Mouse (Mus musculus): Measurements from ENCODE around the gene Rock2. TPM values are rescaled to one million over a fixed set of nuclear protein-coding genes. Genes with fewer than 3 reads are reported as not detected.
A peak's percentile ranks its signal among the peaks of the same experiment; 100 is the strongest.

The Rock2 gene
- polyA plus RNA-seq, 1 experiment from 2014 or later: 13.7 TPM

DNA sequence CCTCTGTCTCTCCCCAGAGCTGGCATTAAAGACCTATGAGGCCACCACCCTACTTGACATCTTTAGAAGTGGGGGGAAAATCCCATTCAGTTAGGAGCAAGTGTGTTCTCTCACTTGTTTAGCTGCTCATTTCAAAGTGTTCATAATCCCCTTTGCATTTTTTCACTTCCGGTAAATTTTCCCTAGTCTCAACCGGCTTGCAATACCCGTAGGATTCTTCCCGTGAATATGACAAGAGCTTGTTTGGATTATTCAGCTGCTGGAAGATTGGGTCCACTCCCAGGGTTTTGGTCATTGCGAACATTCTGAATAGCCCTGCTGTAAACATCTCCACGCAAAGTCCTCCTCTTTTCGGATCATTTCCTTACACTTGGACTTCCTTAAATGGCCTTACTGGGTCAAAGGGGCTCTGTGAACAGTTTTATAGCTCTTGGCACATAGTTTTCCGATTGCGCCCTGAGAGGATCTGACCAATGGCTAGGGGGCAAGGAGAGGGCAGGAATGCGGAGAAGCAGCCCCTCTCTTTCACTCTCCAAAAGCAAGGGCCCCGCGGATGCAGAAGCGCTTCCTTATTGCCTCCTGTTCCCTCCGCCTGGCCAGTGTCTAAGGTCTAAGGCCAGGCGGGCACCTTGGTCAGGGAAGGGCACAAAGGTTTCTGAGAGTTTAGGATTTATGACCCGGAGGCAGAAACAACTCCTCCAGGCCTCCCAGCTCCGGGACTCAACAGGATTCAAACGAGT, 869 bp upstream of the Rock2 start:
- peak overlapping the region; percentile 72 for H3K4me3 ChIP-seq
- no peaks in the 10 kb centered on the region for H3K27me3 ChIP-seq
- 4% methylated on average over 18 of the region's 18 CpGs for WGBS
- H3K4me2 ChIP-seq: peak overlapping the region; percentile 89
- H3K9me3 ChIP-seq: no peaks in the 10 kb centered on the region
- H3K36me3 ChIP-seq: no peaks in the 10 kb centered on the region
- H3K27ac ChIP-seq (replicated peaks): peak overlapping the region; percentile 93
- H3K9ac ChIP-seq: peak overlapping the region; percentile 95
- ATAC-seq (ENCODE audit: low FRiP score, low read depth): peak; percentile 19; the same call in 1 of the 2 replicates
- H3K4me1 ChIP-seq (replicated peaks): peaks cover 33% of the 10 kb centered on the region

DNA sequence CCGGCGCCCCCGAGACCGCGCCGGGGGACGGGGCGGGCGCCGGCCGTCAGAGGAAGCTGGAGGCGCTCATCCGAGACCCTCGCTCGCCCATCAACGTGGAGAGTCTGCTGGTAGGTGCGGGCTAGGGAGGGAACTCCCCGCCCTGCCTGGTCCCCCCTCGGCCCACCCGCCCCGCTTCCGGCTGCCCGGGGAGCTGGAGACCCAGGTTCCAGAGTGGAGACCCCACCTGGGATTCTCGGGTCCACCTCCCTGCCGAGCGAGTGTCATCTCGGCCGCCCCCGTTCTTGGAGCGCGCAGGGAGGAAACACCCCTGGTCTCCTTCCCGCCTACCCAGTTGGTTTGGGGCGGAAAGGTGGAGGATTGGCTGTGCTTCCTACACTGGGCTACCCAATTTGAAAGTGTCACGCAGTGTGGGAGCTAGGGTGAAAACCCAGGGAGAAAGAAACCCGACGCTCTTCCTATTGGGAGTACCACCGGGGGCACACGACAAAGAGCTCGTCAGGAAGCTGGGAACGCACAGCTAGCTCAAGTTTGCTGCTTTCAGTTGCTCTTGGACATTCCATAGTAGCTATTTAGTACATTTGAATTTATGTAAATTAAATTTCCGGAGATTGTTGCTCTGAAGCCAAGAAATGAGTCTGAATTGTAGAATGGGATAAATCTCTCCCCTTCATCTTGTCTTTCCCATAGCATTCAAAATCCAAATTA, 680 bp downstream of the Rock2 start:
- Histone ChIP-seq H3K9me3 (no peaks in the 10 kb centered on the region), H3K9ac (peak overlapping the region; percentile 95), H3K4me1 (replicated peaks) (peaks cover 35% of the 10 kb centered on the region), H3K27ac (replicated peaks) (peak overlapping the region; percentile 93), H3K4me2 (peak overlapping the region; percentile 89), H3K36me3 (no peaks in the 10 kb centered on the region), H3K27me3 (no peaks in the 10 kb centered on the region), H3K4me3 (peak overlapping the region; percentile 72)
- ATAC-seq (ENCODE audit: low FRiP score, low read depth): peak; percentile 79
- 0% methylated on average over 40 of the region's 41 CpGs for WGBS

DNA sequence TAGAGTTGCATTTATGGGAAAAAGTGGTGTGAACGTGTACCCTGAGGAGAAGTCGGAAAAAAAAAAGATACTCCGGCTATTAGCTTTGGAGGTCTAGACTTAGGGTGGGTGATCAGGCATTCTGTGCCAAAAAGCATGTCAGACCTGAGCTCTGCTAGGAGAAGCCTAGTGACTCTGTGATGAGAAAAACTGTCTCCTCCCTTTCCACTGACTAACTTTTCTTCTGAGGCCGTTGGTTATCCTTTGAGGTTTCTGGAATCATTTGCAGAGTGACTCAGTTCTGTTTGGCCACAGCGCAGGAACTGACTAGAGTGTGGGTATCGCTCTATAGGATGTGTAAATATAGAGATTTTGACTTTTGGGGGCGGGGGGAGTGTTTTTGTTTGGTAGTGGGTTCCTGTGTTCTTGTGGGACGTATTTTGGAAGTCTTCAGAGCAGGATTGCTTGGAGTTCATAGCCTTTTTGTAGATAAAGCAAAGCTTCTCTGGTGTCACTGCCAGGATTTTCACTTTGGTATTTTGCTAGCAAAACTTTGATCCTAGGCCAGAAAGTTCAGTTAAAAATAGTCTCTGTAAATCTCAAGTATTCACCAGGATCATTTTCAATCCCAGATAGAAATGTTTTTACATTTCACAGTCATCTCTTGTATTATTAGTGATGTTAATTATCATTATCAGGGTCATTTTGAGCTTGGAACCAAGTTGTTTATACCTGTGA, 1.5 kb downstream of the Rock2 start:
- peak overlapping the region; percentile 93 for H3K27ac ChIP-seq (replicated peaks)
- H3K9me3 ChIP-seq: no peaks in the 10 kb centered on the region
- WGBS: 18% methylated on average over 8 of the region's 8 CpGs
- peaks cover 35% of the 10 kb centered on the region for H3K4me1 ChIP-seq (replicated peaks)
- no peaks in the 10 kb centered on the region for H3K27me3 ChIP-seq
- peak overlapping the region; percentile 95 for H3K9ac ChIP-seq
- peak overlapping the region; percentile 89 for H3K4me2 ChIP-seq
- ATAC-seq (ENCODE audit: low FRiP score, low read depth): no peak
- H3K36me3 ChIP-seq: no peaks in the 10 kb centered on the region
- peak overlapping the region; percentile 72 for H3K4me3 ChIP-seq

DNA sequence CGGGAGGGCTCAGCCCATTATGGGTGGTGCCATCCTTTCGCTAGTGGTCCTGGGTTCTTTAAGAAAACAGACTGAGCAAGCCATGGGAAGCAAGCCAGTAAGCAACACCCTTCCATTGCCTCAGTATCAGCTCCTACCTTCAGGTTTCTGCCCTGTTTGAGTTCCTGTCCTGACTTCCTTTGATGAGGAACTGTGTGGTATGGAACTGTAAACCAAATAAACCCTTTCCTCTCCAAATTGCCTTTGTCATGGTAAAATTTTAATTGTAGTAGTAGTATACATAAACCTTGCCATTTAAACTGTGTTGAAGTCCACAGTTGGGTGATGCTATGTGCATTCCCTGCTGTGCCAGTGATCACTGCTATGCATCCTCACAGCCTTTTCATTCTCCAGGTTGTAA, 2.5 kb downstream of the Rock2 start:
- WGBS: 75% methylated on average over 2 of the region's 2 CpGs

DNA sequence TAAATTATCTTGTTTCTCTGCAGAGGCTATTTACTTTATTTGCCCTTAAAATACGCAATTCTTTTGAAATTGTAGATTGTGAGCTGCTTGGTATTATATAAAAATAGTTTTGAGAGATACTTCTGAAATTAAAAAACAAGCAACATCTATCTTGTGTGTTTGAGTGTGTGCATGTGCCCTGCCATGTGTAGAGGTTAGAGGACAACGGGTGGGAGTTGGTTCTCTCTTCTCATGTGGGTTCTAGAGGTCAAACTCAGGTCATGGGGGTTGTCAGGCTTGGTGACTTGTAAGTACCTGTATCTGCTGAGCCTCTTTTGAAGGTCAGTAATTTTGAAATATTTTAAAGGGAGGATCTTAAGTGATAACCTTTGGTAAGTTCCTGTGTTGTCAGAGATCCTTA, 3.5 kb downstream of the Rock2 start:
- no peak for ATAC-seq (ENCODE audit: low FRiP score, low read depth)

More for the DNA sequence above, 2.5 kb downstream of the Rock2 start:
- H3K9me3 ChIP-seq: no peaks in the 10 kb centered on the region
- H3K4me2 ChIP-seq: peak overlapping the region; percentile 89
- no peak overlapping the region for H3K27ac ChIP-seq (replicated peaks)
- H3K27me3 ChIP-seq: no peaks in the 10 kb centered on the region
- H3K4me3 ChIP-seq: no peak overlapping the region
- H3K36me3 ChIP-seq: no peaks in the 10 kb centered on the region
- no peak for ATAC-seq (ENCODE audit: low FRiP score, low read depth)
- no peak overlapping the region for H3K9ac ChIP-seq
- peaks cover 35% of the 10 kb centered on the region for H3K4me1 ChIP-seq (replicated peaks)

DNA sequence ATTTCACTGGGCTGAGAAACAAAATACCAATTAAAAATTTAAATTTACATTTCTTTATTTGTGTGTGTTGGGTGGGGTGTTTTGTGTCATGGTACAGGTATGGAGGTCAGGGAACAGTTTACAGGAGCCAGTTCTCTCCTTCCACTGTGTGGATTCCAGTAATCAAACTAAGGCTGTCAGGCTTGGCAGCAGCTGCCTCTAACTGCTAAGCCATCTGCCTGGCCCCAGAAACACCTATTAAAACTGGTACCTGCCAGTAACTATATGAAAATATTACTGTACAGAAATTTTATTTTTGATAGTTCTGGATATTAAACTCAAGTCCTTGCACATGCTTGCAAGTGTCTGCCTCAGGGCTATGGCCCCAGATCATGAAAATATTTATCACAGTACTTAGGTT, 4.1 kb downstream of the Rock2 start:
- Histone ChIP-seq H3K36me3 (no peaks in the 10 kb centered on the region), H3K4me3 (no peak overlapping the region), H3K27ac (replicated peaks) (no peak overlapping the region), H3K4me2 (no peak overlapping the region), H3K9ac (no peak overlapping the region), H3K4me1 (replicated peaks) (peaks cover 31% of the 10 kb centered on the region), H3K9me3 (no peaks in the 10 kb centered on the region), H3K27me3 (no peaks in the 10 kb centered on the region)
- no peak for ATAC-seq (ENCODE audit: low FRiP score, low read depth)

More for the DNA sequence above, 3.5 kb downstream of the Rock2 start:
- Histone ChIP-seq H3K4me2 (no peak overlapping the region), H3K4me3 (no peak overlapping the region), H3K27ac (replicated peaks) (no peak overlapping the region), H3K27me3 (no peaks in the 10 kb centered on the region), H3K9ac (no peak overlapping the region), H3K9me3 (no peaks in the 10 kb centered on the region), H3K4me1 (replicated peaks) (peaks cover 35% of the 10 kb centered on the region), H3K36me3 (no peaks in the 10 kb centered on the region)
- 59% methylated on average over 2 of the region's 2 CpGs for WGBS

DNA sequence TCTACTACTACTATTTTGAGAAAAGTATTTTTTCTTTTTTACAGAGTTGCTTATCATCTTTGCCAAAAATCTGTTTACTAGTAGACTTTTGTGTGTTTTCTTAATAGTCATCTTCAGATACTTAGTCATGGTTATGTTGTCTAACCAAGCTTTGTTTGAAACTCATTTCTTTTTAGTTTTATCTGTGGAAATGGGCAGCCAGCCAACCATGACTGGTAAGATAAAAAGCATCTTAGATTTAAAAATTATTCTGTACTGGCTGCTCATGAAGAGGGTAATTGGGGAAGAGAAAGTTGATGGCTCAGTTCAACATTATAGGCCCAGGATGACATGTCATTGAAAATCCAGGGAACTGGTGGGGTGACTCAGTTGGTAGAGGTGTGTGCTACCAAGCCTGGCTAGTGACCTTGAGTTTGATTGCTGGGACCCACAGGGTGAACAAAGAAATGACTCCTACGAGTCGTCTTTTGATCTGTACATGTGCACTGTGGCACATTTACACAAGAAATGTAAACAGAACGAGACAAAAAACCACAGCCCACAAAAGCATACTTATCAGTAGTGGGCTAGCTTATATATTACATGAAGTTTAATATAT, 6.0 kb downstream of the Rock2 start:
- WGBS: 60% methylated on average over 3 of the region's 3 CpGs
- Histone ChIP-seq H3K27me3 (no peaks in the 10 kb centered on the region), H3K4me3 (no peak overlapping the region), H3K4me2 (no peak overlapping the region), H3K27ac (replicated peaks) (no peak overlapping the region), H3K36me3 (no peaks in the 10 kb centered on the region), H3K9me3 (no peaks in the 10 kb centered on the region), H3K9ac (no peak overlapping the region), H3K4me1 (replicated peaks) (peaks cover 25% of the 10 kb centered on the region)
- no peak for ATAC-seq (ENCODE audit: low FRiP score, low read depth)

DNA sequence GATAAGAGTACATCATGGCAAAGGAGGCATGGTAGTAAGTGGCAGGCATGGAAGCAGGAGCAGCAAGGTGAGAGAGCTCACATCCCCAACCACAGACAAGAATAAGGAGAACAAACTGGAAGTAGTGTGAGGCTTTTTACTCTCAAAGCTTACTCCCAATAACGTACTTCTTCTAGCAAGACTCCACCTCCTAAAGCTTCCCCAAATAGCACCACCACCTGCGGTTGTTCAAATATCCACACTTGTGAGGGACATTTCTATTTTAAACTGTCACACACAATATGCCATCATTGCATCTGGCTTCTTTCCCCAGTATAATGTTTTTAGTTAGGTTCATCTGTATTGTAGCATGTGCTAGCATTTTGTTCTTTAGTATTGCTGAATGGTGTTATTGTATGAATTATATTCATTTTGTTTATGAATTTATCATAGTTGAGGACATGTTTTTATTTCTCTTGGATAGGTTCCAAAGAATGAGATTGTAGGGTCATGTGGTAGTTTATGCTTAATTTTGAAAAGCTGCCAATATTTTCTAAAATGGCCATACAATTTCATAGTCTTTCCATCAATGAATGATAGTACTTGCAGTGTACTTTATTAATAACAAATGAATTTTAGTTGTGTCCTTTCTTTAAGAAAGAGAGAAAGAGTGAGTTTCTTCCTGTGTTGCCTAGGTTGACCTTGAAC, 9.4 kb downstream of the Rock2 start:
- WGBS: 91% methylated on average over 2 of the region's 2 CpGs

DNA sequence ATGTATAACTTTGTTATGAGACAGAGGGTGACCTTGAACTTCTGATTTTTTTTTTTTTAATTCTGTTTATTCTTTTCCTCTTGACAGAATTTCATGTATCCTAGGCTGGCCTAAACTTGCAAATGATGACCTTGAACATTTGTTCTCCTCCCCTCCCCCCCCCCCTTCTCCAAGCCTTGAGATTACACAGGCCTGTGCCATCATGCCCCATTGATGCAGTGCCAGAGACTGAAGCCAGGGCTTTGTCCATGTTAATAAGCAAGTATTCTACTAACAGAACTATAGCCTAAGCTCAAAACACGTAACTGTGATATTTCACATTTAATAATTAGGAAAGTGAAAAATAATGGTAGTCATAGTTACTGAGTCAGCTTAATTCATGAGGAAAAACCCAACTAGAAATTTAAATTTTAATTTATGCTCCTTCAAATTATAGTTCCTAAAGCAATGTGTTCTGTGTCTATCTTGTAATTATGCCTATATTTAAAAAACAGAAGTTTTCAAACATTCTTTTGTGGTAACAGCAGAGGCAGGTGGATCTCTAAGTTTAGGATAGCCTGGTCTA, 12.7 kb downstream of the Rock2 start:
- H3K4me2 ChIP-seq: no peak overlapping the region
- H3K9me3 ChIP-seq: no peaks in the 10 kb centered on the region
- no peak overlapping the region for H3K4me3 ChIP-seq
- no peaks in the 10 kb centered on the region for H3K36me3 ChIP-seq
- ATAC-seq (ENCODE audit: low FRiP score, low read depth): no peak
- WGBS: 77% methylated on average over 1 of the region's 1 CpGs
- peaks cover 3% of the 10 kb centered on the region; the same call in 1 of the 2 replicates for H3K4me1 ChIP-seq (replicated peaks)
- no peak overlapping the region for H3K9ac ChIP-seq
- H3K27ac ChIP-seq (replicated peaks): no peak overlapping the region
- H3K27me3 ChIP-seq: no peaks in the 10 kb centered on the region

More for the DNA sequence above, 9.4 kb downstream of the Rock2 start:
- Histone ChIP-seq H3K4me1 (replicated peaks) (no peaks in the 10 kb centered on the region), H3K27ac (replicated peaks) (no peak overlapping the region), H3K4me2 (no peak overlapping the region), H3K9me3 (no peaks in the 10 kb centered on the region), H3K36me3 (no peaks in the 10 kb centered on the region), H3K4me3 (no peak overlapping the region), H3K27me3 (no peaks in the 10 kb centered on the region), H3K9ac (no peak overlapping the region)
- no peak for ATAC-seq (ENCODE audit: low FRiP score, low read depth)

DNA sequence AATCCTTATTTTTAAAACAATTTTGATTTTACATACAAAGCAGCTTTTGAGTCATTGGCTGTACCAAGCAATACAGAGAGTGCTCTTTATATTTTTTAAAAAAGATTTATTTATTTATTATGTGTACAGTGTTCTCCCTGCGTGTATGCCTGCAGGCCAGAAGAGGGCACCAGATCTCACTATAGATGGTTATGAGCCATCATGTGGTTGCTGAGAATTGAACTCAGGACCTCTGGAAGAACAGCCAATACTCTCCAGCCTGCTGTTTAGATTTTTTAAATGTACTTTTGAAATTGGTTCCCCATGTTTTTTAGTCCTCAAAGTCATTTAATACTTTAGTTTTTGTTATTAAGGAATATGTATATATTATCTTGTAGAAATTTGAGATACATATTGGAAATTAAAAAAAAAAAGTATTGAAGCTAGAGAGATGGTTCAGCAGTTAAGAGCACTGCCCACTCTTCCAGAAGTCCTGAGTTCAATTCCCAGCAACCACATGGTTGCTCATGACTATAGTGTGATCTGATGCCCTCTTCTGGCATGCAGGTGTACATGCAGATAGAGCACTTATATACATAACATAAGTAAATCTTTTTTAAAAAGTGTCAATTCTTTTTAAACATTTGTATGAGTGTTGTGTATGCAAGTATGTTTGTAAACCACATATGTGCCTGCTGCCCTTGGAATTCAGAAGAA, 13.4 kb downstream of the Rock2 start:
- ATAC-seq (ENCODE audit: low FRiP score, low read depth): no peak
- no peak overlapping the region for H3K9ac ChIP-seq
- no peak overlapping the region for H3K4me3 ChIP-seq
- WGBS: 100% methylated on average over 1 of the region's 1 CpGs
- H3K4me1 ChIP-seq (replicated peaks): peaks cover 3% of the 10 kb centered on the region; the same call in 1 of the 2 replicates
- no peak overlapping the region for H3K27ac ChIP-seq (replicated peaks)
- no peaks in the 10 kb centered on the region for H3K9me3 ChIP-seq
- H3K4me2 ChIP-seq: no peak overlapping the region
- H3K27me3 ChIP-seq: no peaks in the 10 kb centered on the region
- H3K36me3 ChIP-seq: no peaks in the 10 kb centered on the region

DNA sequence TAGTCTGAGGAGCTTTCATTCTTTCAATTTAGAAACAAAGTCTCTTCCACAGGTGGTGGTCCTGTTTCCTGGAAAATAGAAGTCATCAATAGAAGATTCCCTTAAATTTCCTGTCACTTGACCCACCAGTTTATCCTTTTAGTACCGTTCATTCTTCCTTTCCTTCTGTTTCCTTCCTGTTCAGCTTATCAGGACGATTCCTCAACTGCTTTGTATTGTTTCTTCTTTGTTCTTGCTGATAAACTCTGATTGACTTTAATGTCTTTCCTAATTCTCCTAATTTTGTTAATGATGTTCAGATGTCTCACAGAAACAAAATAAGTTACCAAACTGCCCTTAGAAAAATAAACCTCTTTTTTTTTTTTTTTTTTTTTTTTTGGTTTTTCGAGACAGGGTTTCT, 16.8 kb downstream of the Rock2 start:
- no peak for ATAC-seq (ENCODE audit: low FRiP score, low read depth)
- WGBS: 76% methylated on average over 2 of the region's 3 CpGs
- Histone ChIP-seq H3K27ac (replicated peaks) (no peak overlapping the region), H3K4me1 (replicated peaks) (peaks cover 3% of the 10 kb centered on the region; the same call in 1 of the 2 replicates), H3K4me2 (no peak overlapping the region), H3K9me3 (no peaks in the 10 kb centered on the region), H3K27me3 (no peaks in the 10 kb centered on the region), H3K9ac (no peak overlapping the region), H3K4me3 (no peak overlapping the region), H3K36me3 (no peaks in the 10 kb centered on the region)

All from hindbrain, embryonic 15.5 days (tissue).